Mouse (Mus musculus): ENCODE measurements around the gene Rhof.

GRCm38 (mm10) chr5:123157972-123158371 is 25.5 kb upstream of the Rhof start:
- TF ChIP-seq POLR2A (IDR thresholded peaks at IDR 0.05; ENCODE audit: low read depth, low read length): no peak
- TF ChIP-seq CTCF (IDR thresholded peaks at IDR 0.05; ENCODE audit: extremely low read depth, insufficient read depth, insufficient read length, insufficient replicate concordance): no peak

Data from spleen, adult 2 months (tissue).